Mouse (Mus musculus): ENCODE measurements around the gene Cwc15.
"Not testable (repeated sequence)": the region's sequence is repeated elsewhere in the genome, so short reads cannot be mapped to it uniquely, and the experiment has no call there.

Gene Cwc15

DNA sequence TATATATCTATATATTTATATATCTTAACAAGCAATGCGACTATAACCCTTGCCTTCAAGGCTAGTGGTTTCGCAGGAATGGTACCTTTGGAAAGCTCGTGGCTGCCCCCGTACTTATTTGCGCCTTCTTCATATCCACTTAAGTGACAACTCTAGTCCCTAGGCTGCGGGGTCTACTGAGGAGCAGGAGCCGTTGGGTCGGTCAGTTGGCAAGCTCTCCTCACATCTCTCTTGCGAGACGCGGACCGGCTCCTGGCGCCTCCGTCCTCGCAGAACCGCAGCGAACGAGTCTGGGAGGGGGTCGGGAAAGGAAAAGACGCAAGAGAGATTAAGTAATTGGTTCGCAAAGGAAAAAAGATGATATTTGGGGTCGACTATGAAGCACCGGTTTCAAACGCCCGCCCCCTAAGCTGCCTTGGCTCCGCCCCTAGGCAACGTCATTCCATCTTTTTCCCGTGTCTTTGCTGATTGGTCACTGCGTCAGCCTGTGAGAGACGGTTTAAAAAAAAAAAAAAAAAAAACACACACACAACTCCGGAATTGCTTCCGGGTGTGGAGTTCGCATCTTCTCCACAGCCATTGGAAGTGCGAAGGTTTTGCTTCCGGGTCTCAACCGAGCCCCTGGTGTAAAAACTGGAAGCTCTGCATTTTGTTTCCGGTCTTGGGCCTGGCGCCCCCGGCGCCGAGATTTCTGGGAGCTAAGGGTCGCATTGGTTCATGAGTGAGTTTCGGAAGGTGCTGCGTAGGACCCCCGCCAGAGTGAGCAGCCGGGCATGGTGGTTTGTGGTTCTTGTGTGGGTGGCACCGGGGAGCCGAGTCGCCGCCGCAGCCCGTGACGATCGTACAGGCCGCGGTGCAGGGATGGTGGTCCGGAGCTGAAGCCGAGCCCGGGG lies at the start of gene Cwc15, which contains the start of gene Kdm4d:
Gene Cwc15, plus strand, starts transcription at position 595 of the 893 bp plus-strand sequence.
Gene Kdm4d, minus strand, starts transcription at position 460 of the 893 bp plus-strand sequence.
- in situ Hi-C loops (cut with MboI; ENCODE audit: low sequenced_read_pairs): no loop called here

DNA sequence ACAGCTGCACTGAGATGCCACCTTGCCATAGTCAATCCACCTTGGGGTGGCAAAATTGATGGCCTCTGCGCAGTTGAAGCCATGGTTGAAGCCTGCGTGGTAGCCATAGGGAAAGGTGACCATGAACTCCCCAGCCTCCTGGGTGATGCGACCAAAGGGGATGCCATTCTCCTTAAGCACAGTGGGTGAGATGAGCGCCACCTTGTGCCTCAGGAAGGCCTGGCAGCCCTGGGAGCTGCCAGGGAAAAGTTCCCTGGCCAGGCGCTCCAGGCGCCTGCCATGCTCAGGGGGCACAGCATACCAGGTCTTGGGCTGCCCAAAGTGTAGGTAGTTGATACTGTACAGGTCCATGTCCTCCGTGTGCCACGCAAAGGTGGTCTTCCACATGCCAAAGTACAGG lies 49.3 kb upstream of the Cwc15 start:
- in situ Hi-C loops (cut with MboI; ENCODE audit: low sequenced_read_pairs): not testable (repeated sequence)

- in situ Hi-C loops (cut with MboI; ENCODE audit: low sequenced_read_pairs): no loop called here
Observed at GRCm38 (mm10) chr9:14456320-14456719, 44.1 kb upstream of the Cwc15 start.

DNA sequence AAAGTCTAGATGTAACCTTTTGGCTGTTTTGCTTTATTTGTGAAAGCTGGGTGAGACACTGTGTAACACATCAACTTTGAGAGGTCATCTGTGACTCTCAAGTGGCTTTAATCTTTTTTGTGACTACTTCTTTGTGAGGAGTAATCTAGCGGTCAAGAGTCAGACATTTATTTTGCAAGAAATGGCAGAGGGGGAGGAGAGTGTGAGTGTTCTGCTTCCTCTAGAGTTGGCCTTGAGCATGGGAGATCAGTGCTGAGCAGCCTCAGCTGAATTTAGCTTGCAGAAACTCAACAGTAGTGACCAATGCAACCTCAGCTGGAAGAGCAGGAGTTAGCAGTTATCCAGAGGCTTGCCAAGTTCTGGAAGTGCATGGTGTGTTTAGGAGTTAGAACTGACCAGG lies 37.9 kb upstream of the Cwc15 start:
- in situ Hi-C loops (cut with MboI; ENCODE audit: low sequenced_read_pairs): not testable (repeated sequence)

DNA sequence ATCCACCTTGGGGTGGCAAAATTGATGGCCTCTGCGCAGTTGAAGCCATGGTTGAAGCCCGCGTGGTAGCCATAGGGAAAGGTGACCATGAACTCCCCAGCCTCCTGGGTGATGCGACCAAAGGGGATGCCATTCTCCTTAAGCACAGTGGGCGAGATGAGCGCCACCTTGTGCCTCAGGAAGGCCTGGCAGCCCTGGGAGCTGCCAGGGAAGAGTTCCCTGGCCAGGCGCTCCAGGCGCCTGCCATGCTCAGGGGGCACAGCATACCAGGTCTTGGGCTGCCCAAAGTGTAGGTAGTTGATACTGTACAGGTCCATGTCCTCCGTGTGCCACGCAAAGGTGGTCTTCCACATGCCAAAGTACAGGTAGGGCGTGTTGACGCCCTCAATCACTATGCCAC lies 36.7 kb upstream of the Cwc15 start:
- in situ Hi-C loops (cut with MboI; ENCODE audit: low sequenced_read_pairs): not testable (repeated sequence)

DNA sequence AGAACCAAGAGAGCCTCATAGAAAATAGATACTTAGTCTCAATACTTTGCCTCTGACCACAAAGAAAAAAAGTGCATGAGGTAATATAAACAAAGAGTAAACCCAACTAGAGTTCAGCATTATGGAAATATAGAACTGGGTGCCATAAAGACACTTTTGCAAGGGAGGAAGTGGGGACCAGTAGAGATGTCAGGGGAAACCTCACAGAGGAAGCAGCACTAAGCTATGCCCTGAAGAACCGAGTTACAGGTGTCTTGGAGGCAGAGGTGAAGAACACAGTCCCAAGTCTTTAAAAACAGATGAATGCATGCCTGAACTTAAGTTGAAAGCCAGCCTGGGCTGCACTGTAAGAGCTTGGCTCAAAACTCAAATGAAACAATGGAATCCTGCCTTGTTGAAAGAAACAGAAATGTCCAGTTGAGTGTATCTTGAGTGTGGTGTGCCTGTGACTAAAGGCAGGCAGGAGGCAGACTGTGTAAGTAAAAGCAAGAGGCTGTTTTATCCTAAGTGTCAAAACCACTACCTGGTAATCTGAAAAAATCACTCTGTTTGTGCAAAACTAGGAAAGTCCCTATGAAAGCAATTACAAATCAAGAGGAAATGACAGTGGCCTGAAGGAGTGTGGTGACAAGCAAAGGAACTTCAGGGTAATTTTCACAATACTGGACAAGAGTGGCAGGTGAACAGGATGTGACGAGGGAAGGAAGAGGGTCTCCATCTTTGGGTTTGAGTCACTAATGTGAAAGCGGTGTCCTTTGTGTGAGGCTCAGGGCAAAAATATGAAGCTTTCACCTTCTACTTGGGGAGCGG lies 1.3 kb upstream of the Cwc15 start:
- in situ Hi-C loops (cut with MboI; ENCODE audit: low sequenced_read_pairs): no loop called here

- in situ Hi-C loops (cut with MboI; ENCODE audit: low sequenced_read_pairs): no loop called here
Observed at GRCm38 (mm10) chr9:14500916-14501424, 553 bp downstream of the Cwc15 start.

DNA sequence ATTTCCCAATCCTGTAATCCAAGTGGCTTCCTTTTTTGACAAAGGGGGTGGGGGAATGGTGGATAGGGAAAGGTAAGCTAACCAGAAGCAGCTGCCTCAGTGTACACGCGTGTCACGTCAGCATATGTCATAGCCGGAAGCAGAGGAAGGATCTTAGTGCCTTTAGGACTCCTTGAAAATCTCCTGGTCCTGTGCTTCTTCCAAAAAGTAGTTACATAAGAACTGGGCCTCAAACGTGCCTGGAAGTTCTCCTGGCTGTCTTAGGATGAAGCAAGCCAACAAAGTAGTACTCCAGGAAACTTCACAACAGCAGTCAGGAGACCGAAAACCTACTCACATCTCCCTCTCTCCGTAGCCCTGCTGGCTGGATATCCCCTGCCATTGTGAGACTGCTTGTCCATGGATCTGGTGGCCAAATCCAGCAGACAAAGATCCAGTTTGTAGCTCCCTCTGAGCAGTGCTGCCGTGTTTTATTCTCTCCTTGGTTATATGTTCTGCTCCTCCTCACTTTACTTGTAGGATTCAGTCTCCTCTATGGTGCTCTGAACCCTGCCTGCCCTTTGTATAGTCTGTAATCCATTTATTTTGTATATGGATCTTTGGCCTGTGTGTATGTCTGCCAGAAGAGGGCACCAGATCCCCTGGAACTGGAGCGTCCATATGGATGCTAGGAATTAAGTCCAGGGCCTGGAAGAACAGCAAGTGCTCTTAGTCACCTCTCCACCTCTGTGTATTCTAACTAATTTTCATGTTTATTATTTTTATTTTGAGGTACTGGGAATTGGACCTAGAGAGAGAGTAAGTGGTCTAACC lies 12.4 kb downstream of the Cwc15 start:
- in situ Hi-C loops (cut with MboI; ENCODE audit: low sequenced_read_pairs): loop anchor here (10.0 kb wide), 1 partner anchor 182 kb away; no protein-coding TSS in a partner anchor

DNA sequence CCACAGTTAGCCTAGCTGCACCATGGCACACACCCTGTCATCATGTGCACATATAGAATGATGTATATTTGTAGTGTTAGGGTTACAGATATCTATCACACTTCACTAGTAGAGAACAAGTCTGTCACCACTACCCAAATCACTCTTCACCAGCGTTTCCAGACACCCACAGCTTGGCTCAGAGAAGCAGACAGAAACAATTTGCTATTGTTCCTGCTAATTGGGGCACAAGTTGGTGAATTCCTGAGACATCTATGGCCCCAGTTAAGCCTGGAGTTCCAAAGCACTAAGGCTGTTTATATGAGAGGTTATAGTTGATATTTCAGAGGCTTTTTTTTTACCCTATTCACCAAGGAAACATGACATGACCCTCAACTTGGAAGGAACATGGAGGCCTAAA lies 16.9 kb downstream of the Cwc15 start:
- in situ Hi-C loops (cut with MboI; ENCODE audit: low sequenced_read_pairs): loop anchor here (10.0 kb wide), 1 partner anchor 178 kb away; no protein-coding TSS in a partner anchor

DNA sequence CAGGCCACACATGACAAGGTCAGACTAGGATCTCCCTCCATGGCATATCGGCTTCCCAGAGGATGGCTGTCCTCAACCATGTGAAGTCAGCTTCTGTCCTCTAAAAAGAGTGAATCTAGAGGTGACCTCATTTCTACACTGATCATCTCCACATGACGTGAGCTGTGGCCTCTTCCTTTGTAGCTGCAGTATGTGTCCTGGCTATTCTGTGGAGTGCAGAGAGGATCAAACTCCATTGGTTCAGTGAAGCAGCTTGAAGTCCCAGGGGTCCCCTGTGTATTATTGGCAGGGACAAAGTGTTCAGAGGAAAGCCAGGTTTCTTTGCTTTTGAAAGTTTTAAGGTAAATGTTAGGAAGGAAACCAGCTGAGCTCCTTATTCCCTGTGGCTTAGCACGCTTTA lies 17.7 kb downstream of the Cwc15 start:
- in situ Hi-C loops (cut with MboI; ENCODE audit: low sequenced_read_pairs): loop anchor here (10.0 kb wide), 1 partner anchor 177 kb away; no protein-coding TSS in a partner anchor

- in situ Hi-C loops (cut with MboI; ENCODE audit: low sequenced_read_pairs): no loop called here
Observed at GRCm38 (mm10) chr9:14520971-14521670, 20.7 kb downstream of the Cwc15 start.

DNA sequence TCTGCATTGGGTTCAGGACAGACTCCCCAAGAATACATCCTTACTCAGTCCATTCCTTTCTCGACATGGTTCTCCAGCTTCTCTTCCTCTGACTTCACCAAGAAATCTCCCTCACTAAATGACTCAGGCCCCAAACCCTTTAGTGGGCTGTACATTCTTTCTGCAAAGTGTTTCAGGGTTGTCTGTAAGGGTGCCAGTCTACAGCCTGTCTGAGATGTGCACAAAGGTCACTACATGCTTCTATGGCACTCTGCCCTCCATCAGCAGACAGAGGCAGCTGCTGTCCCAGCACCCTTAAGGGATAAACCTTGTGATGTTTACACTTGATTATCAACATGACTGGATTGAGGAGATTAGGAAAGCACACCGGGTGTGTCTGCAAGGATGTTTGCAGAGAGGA lies 21.3 kb downstream of the Cwc15 start:
- in situ Hi-C loops (cut with MboI; ENCODE audit: low sequenced_read_pairs): no loop called here

DNA sequence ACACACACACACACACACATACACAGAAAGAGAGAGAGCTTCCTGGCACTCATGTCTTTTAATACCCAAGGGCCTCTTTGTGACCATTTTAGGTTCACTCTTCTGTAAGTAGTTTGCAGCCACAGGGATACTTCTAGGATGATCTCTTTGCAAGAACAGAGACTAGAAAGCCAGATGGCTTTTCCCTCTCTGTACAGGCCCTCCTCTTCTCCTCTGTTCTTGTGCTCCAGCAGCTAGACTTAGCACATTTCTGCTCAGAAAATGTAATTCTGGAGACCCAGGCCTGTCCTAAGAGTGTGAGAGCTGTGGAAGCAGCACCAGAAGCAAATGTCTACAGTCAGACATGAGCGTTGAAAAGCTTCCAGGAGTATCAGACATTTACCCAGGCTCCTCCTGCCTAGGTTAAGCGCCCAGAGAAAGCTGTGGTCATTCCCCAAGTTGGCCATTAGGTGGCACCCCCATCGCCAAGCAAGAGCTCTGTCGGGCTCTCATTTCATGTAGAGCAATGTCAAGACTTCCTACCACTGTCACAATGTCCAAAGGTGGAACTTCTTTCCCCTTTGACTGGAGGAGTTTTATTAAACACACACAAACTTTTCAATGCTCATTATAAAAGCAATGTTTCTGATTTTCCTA lies 23.1 kb downstream of the Cwc15 start:
- in situ Hi-C loops (cut with MboI; ENCODE audit: low sequenced_read_pairs): no loop called here

DNA sequence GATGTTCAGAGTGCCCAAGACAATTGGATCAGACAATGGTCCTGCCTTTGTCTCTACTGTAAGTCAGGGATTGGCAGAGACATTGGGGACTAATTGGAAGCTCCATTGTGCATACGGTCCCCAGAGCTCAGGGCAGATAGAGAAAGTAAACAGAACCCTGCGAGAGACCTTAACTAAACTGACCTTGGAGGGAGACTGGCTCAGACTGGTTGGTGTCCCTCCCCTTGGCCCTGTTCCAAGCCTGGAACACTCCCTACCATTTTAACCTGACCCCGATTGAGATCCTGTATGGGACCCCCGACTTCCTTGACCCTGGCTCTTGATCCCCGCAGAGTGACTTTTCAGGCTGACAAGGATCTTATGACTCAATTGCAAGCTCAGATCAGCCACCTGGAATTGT lies 29.6 kb downstream of the Cwc15 start:
- in situ Hi-C loops (cut with MboI; ENCODE audit: low sequenced_read_pairs): no loop called here

GRCm38 (mm10) chr9:14532283-14532682 lies 31.9 kb downstream of the Cwc15 start:
- in situ Hi-C loops (cut with MboI; ENCODE audit: low sequenced_read_pairs): no loop called here

- in situ Hi-C loops (cut with MboI; ENCODE audit: low sequenced_read_pairs): no loop called here
Observed at GRCm38 (mm10) chr9:14533659-14534058, 33.2 kb downstream of the Cwc15 start.

- in situ Hi-C loops (cut with MboI; ENCODE audit: low sequenced_read_pairs): no loop called here
Observed at GRCm38 (mm10) chr9:14534833-14535456, 34.5 kb downstream of the Cwc15 start.

GRCm38 (mm10) chr9:14544034-14544757 lies 43.8 kb downstream of the Cwc15 start:
- in situ Hi-C loops (cut with MboI; ENCODE audit: low sequenced_read_pairs): no loop called here
